Mouse (Mus musculus) MEL (cell line): ENCODE data around the gene Klk7. TPM values are rescaled to one million over a fixed set of nuclear protein-coding genes. Genes with fewer than 3 reads are reported as not detected.

ENCODE experiments used
- DNase-seq: peaks from one replicate; pipeline ENCODE4 v3.0.0; 2011; ENCODE audit warnings: low read depth, low spot score
- H3K27ac ChIP-seq: 2 replicates; pipeline ENCODE4 v1.5.1; 2012; ENCODE audit warnings: low read depth, mild to moderate bottlenecking, control low read depth, low read length, moderate library complexity; ENCODE audit not compliant: control insufficient read depth
- H3K27me3 ChIP-seq, 2 experiments: fragments of 150-350 bp in 1 of 2; sonication (generic) in 1 of 2; 2 replicates each; pipeline ENCODE4 v1.6.1; 2012; ENCODE audit warnings: low read length in 2 of 2, mild to moderate bottlenecking in 2 of 2, improper control_type of control experiment in 1 of 2, moderate library complexity in 1 of 2; ENCODE audit not compliant: insufficient read depth in 2 of 2, control insufficient read depth in 1 of 2
- H3K36me3 ChIP-seq, 2 experiments: 2 replicates each; pipeline ENCODE4 v1.6.1; 2012 to 2014; ENCODE audit warnings: low read length in 2 of 2, improper control_type of control experiment in 1 of 2, inconsistent platforms in 1 of 2, mild to moderate bottlenecking in 1 of 2; ENCODE audit not compliant: insufficient read depth in 2 of 2, control insufficient read depth in 1 of 2
- H3K4me1 ChIP-seq, 2 experiments: fragments of 150-350 bp in 1 of 2; sonication (generic) in 1 of 2; 2 replicates each; pipeline ENCODE4 v1.6.1; 2012; ENCODE audit warnings: low read length in 2 of 2, improper control_type of control experiment in 1 of 2, mild to moderate bottlenecking in 1 of 2; ENCODE audit not compliant: insufficient read depth in 2 of 2, control insufficient read depth in 1 of 2
- H3K4me3 ChIP-seq, 2 experiments: fragments of 150-350 bp in 1 of 2; sonication (generic) in 1 of 2; 2 replicates each; pipeline ENCODE4 v1.5.1; 2012; ENCODE audit warnings: low read depth in 2 of 2, low read length in 2 of 2, mild to moderate bottlenecking in 2 of 2, moderate library complexity in 2 of 2, control low read depth in 1 of 2, improper control_type of control experiment in 1 of 2; ENCODE audit not compliant: control insufficient read depth in 1 of 2, insufficient read depth in 1 of 2
- H3K79me2 ChIP-seq: 2 replicates; pipeline ENCODE4 v1.6.1; 2012; ENCODE audit warnings: mild to moderate bottlenecking, low read length, moderate library complexity; ENCODE audit not compliant: control insufficient read depth, poor library complexity, insufficient read depth
- H3K9ac ChIP-seq: 2 replicates; pipeline ENCODE4 v1.6.1; 2012; ENCODE audit warnings: low read depth, mild to moderate bottlenecking, control low read depth, low read length, moderate library complexity; ENCODE audit not compliant: control insufficient read depth, poor library complexity, severe bottlenecking
- H3K9me3 ChIP-seq: fragments of 150-350 bp; sonication (generic); replicated peaks from 2 replicates; pipeline ENCODE4 v1.6.1; 2012; ENCODE audit warnings: mild to moderate bottlenecking, low read length, improper control_type of control experiment, moderate library complexity; ENCODE audit not compliant: insufficient read depth
- CHD1 ChIP-seq: IDR thresholded peaks from 2 replicates; pipeline ENCODE4 v1.6.1; 2012; ENCODE audit warnings: low read depth, mild to moderate bottlenecking, inconsistent platforms, low read length, improper control_type of control experiment
- ELF1 ChIP-seq: IDR thresholded peaks from 2 replicates; pipeline ENCODE4 v1.6.1; 2014; ENCODE audit warnings: low read depth, mild to moderate bottlenecking, inconsistent platforms, low read length, improper control_type of control experiment, moderate library complexity
- GABPA ChIP-seq: IDR thresholded peaks from 2 replicates; pipeline ENCODE4 v1.6.1; 2012; ENCODE audit warnings: low read depth, mild to moderate bottlenecking, inconsistent platforms, low read length, improper control_type of control experiment, moderate library complexity
- GATA1 ChIP-seq: IDR thresholded peaks from 2 replicates; pipeline ENCODE4 v1.6.1; 2011; ENCODE audit warnings: low read depth, low read length, improper control_type of control experiment
- HCFC1 ChIP-seq: IDR thresholded peaks from 2 replicates; pipeline ENCODE4 v1.6.1; 2012; ENCODE audit warnings: low read depth, mild to moderate bottlenecking, inconsistent platforms, low read length, improper control_type of control experiment, moderate library complexity
- JUND ChIP-seq: IDR thresholded peaks from 2 replicates; pipeline ENCODE4 v1.6.1; 2011; ENCODE audit warnings: low read depth, mild to moderate bottlenecking, improper control_type of control experiment, low read length
- KAT2A ChIP-seq: conservative IDR thresholded peaks from 2 replicates; pipeline ENCODE4 v1.6.1; 2012; ENCODE audit warnings: low read depth, low read length, improper control_type of control experiment, inconsistent platforms
- MAFK ChIP-seq: IDR thresholded peaks from 2 replicates; pipeline ENCODE4 v1.6.1; 2011; ENCODE audit warnings: low read depth, mild to moderate bottlenecking, low read length, improper control_type of control experiment, borderline replicate concordance
- MAX ChIP-seq: IDR thresholded peaks from 2 replicates; pipeline ENCODE4 v1.6.1; 2011; ENCODE audit warnings: low read length, improper control_type of control experiment
- MAZ ChIP-seq: IDR thresholded peaks from 2 replicates; pipeline ENCODE4 v1.6.1; 2012; ENCODE audit warnings: low read depth, mild to moderate bottlenecking, inconsistent platforms, low read length, improper control_type of control experiment
- MEF2A ChIP-seq: IDR thresholded peaks from 2 replicates; pipeline ENCODE4 v1.6.1; 2014; ENCODE audit warnings: low read depth, mild to moderate bottlenecking, inconsistent platforms, low read length, improper control_type of control experiment; ENCODE audit not compliant: poor library complexity, insufficient replicate concordance, severe bottlenecking; ENCODE audit errors: extremely low read depth
- MXI1 ChIP-seq: IDR thresholded peaks from 2 replicates; pipeline ENCODE4 v1.6.1; 2011; ENCODE audit warnings: mild to moderate bottlenecking, low read depth, low read length, improper control_type of control experiment
- MYB ChIP-seq: IDR thresholded peaks from 2 replicates; pipeline ENCODE4 v1.6.1; 2011; ENCODE audit warnings: mild to moderate bottlenecking, low read depth, low read length, improper control_type of control experiment
- MYC ChIP-seq: IDR thresholded peaks from 2 replicates; pipeline ENCODE4 v1.6.1; 2011; ENCODE audit warnings: low read depth, mild to moderate bottlenecking, low read length, improper control_type of control experiment, moderate library complexity
- NELFE ChIP-seq: IDR thresholded peaks from 2 replicates; pipeline ENCODE4 v1.6.1; 2011; ENCODE audit warnings: low read depth, low read length, improper control_type of control experiment
- NRF1 ChIP-seq: IDR thresholded peaks from 2 replicates; pipeline ENCODE4 v1.6.1; 2014; ENCODE audit warnings: low read depth, mild to moderate bottlenecking, inconsistent platforms, low read length, improper control_type of control experiment, moderate library complexity; ENCODE audit not compliant: poor library complexity, insufficient read depth, severe bottlenecking
- POLR2AphosphoS2 ChIP-seq: IDR thresholded peaks from 2 replicates; pipeline ENCODE4 v1.6.1; 2011; ENCODE audit warnings: low read length, improper control_type of control experiment
- POLR2AphosphoS5 ChIP-seq: IDR thresholded peaks from 2 replicates; pipeline ENCODE4 v1.6.1; 2012; ENCODE audit warnings: low read depth, borderline replicate concordance, mild to moderate bottlenecking, inconsistent platforms, low read length, moderate library complexity, mixed read lengths
- RAD21 ChIP-seq: IDR thresholded peaks from 2 replicates; pipeline ENCODE4 v1.6.1; 2011; ENCODE audit warnings: mild to moderate bottlenecking, low read depth, low read length, improper control_type of control experiment
- RCOR1 ChIP-seq: IDR thresholded peaks from 2 replicates; pipeline ENCODE4 v1.6.1; 2012; ENCODE audit warnings: low read depth, mild to moderate bottlenecking, inconsistent platforms, low read length, improper control_type of control experiment
- SIN3A ChIP-seq: IDR thresholded peaks from 2 replicates; pipeline ENCODE4 v1.6.1; 2012; ENCODE audit warnings: low read length, improper control_type of control experiment, inconsistent platforms
- SMC3 ChIP-seq: IDR thresholded peaks from 2 replicates; pipeline ENCODE4 v1.6.1; 2011; ENCODE audit warnings: low read depth, low read length, improper control_type of control experiment
- TBP ChIP-seq: IDR thresholded peaks from 2 replicates; pipeline ENCODE4 v1.8.0; 2011; ENCODE audit warnings: low read depth, low read length, improper control_type of control experiment
- TCF12 ChIP-seq: IDR thresholded peaks from 2 replicates; pipeline ENCODE4 v1.6.1; 2014; ENCODE audit warnings: low read depth, mild to moderate bottlenecking, inconsistent platforms, low read length, improper control_type of control experiment, moderate library complexity
- UBTF ChIP-seq: IDR thresholded peaks from 2 replicates; pipeline ENCODE4 v1.6.1; 2012; ENCODE audit warnings: low read depth, mild to moderate bottlenecking, inconsistent platforms, low read length, improper control_type of control experiment, moderate library complexity, borderline replicate concordance; ENCODE audit not compliant: insufficient read depth
- USF1 ChIP-seq: IDR thresholded peaks from 2 replicates; pipeline ENCODE4 v1.6.1; 2014; ENCODE audit warnings: low read depth, mild to moderate bottlenecking, inconsistent platforms, low read length, improper control_type of control experiment, moderate library complexity
- USF2 ChIP-seq, 2 experiments: IDR thresholded peaks; 2 replicates each; pipeline ENCODE4 v1.6.1; 2011 to 2012; ENCODE audit warnings: improper control_type of control experiment in 2 of 2, low read length in 2 of 2, borderline replicate concordance in 1 of 2, inconsistent platforms in 1 of 2, low read depth in 1 of 2, mild to moderate bottlenecking in 1 of 2; ENCODE audit not compliant: insufficient read depth in 1 of 2
- ZMIZ1 ChIP-seq: IDR thresholded peaks from 2 replicates; pipeline ENCODE4 v1.6.1; 2012; ENCODE audit warnings: low read depth, mild to moderate bottlenecking, inconsistent platforms, low read length, improper control_type of control experiment, moderate library complexity
- ZNF384 ChIP-seq: IDR thresholded peaks from 2 replicates; pipeline ENCODE4 v1.6.1; 2012; ENCODE audit warnings: low read depth, mild to moderate bottlenecking, inconsistent platforms, low read length, improper control_type of control experiment
- polyA plus RNA-seq, 2 experiments: library from polyadenylated mRNA; stranded (reverse) in 1 of 2; unstranded in 1 of 2; fragments of >175 nt in 1 of 2; fragments of >200 nt in 1 of 2; gene quantifications; 2 replicates each; pipeline versions ENCODE4 v1.2.1 to v1.2.4; 2012; ENCODE audit warnings: low replicate concordance in 2 of 2, low read depth in 1 of 2; ENCODE audit not compliant: insufficient read length in 2 of 2, insufficient read depth in 1 of 2, missing spikeins in 1 of 2
- total RNA-seq: library from RNA; depleted of rRNA; stranded (reverse); fragments of 300-350 nt; gene quantifications from 2 replicates; pipeline ENCODE4 v1.2.3, GENCODE M21; 2012

Klk7 gene
- total and polyA plus RNA-seq, 3 experiments, result not detected

- H3K9ac ChIP-seq, result no peak overlapping the region
- no peak overlapping the region for H3K27ac ChIP-seq
- H3K9me3 ChIP-seq, result no peaks in the 10 kb centered on the region
- H3K4me3 ChIP-seq, result no peak overlapping the region
- H3K27me3 ChIP-seq, result no peaks in the 10 kb centered on the region
- no peaks in the 10 kb centered on the region for H3K4me1 ChIP-seq
- H3K36me3 ChIP-seq, result no peaks in the 10 kb centered on the region
- H3K79me2 ChIP-seq, result no peaks in the 10 kb centered on the region
- no peak for DNase-seq
- TF ChIP-seq MYB (no peak), JUND (no peak), ELF1 (no peak), UBTF (no peak), MEF2A (no peak), RAD21 (no peak), POLR2AphosphoS2 (no peak), ZNF384 (no peak), HCFC1 (no peak), MAFK (no peak), MAX (no peak), SMC3 (no peak), GABPA (no peak), POLR2AphosphoS5 (no peak)
- TF ChIP-seq, all 39 proteins: peak for 0
These were observed 13.1 kb upstream of the Klk7 start for GRCm38 (mm10) chr7:43797844-43798462.

- H3K36me3 ChIP-seq, result no peaks in the 10 kb centered on the region
- H3K79me2 ChIP-seq, result no peaks in the 10 kb centered on the region
- no peaks in the 10 kb centered on the region for H3K4me1 ChIP-seq
- no peak overlapping the region for H3K4me3 ChIP-seq
- TF ChIP-seq USF2 (IDR thresholded peaks at IDR 0.05; ENCODE audit: borderline replicate concordance in 1 of 2, insufficient read depth in 1 of 2, low read depth in 1 of 2, low read length in 2 of 2) (no peak), NELFE (no peak), MXI1 (no peak), GATA1 (no peak), TCF12 (no peak), MYB (no peak), SIN3A (no peak), MAZ (no peak), ZMIZ1 (no peak), RAD21 (no peak), KAT2A (no peak), NRF1 (no peak), POLR2AphosphoS2 (no peak), MYC (no peak), TBP (no peak), RCOR1 (no peak), SMC3 (no peak), UBTF (no peak), USF1 (no peak), CHD1 (no peak)
- no peak overlapping the region for H3K27ac ChIP-seq
- no peaks in the 10 kb centered on the region for H3K9me3 ChIP-seq
- DNase-seq, result no peak
- no peak overlapping the region for H3K9ac ChIP-seq
- H3K27me3 ChIP-seq, result no peaks in the 10 kb centered on the region
These were observed 11.2 kb upstream of the Klk7 start for GRCm38 (mm10) chr7:43799876-43800275.
